Mouse (Mus musculus) heart, postnatal 36 days (tissue): ENCODE results near the gene Dtl. TPM values are rescaled to one million over a fixed set of nuclear protein-coding genes. Genes with fewer than 3 reads are reported as not detected.

Experiments used
- total RNA-seq, 2 experiments: library from RNA; stranded (reverse); gene quantifications; 2 replicates each; pipeline ENCODE4 v1.2.3; 2021

Dtl gene
- total RNA-seq, 2 experiments from 2014 or later: 0.19 to 0.31 TPM

Other genes starting within 250 kb of the Dtl start
- 1 to 10 TPM; 3.2 to 4.2 TPM for gene Tmem206, start 249.6 kb downstream of the Dtl start, total RNA-seq
- 100 to 1,000 TPM in 1 of 2 experiments, 10 to 100 TPM in 1; 97.7 to 101 TPM for gene Ppp2r5a, start 172.3 kb downstream of the Dtl start, total RNA-seq
- gene Ints7, start 92 bp upstream of the Dtl start, total RNA-seq: 10 to 100 TPM; 10.4 to 11.4 TPM
- 10 to 100 TPM; 92.8 to 96.5 TPM for gene Lpgat1, start 142.3 kb upstream of the Dtl start, total RNA-seq
- gene Nek2, start 245.9 kb upstream of the Dtl start, total RNA-seq: under 1 TPM; 0.53 to 0.70 TPM